Mouse (Mus musculus) bone marrow, adult 2 months (tissue): ENCODE measurements around the gene Snx32. TPM values are rescaled to one million over a fixed set of nuclear protein-coding genes. Genes with fewer than 3 reads are reported as not detected.

ENCODE experiments used
- H3K27ac ChIP-seq: fragments of 200-500 bp; 2 replicates; pipeline ENCODE4 v1.5.1; 2012; ENCODE audit warnings: low read depth, mild to moderate bottlenecking, control low read depth, inconsistent platforms, low read length; ENCODE audit not compliant: control insufficient read depth, poor library complexity, insufficient read depth
- H3K4me1 ChIP-seq: fragments of 200-500 bp; 2 replicates; pipeline ENCODE4 v1.6.1; 2011; ENCODE audit warnings: low read length; ENCODE audit not compliant: control insufficient read depth, insufficient read depth
- H3K4me3 ChIP-seq: fragments of 200-500 bp; replicated peaks from 2 replicates; pipeline ENCODE3; 2011; ENCODE audit warnings: mild to moderate bottlenecking, low read depth, low read length, control low read depth; ENCODE audit not compliant: control insufficient read depth
- CTCF ChIP-seq: fragments of 200-500 bp; IDR thresholded peaks from 2 replicates; pipeline ENCODE4 v1.5.1; 2011; ENCODE audit warnings: low read length, control low read depth; ENCODE audit not compliant: control insufficient read depth, insufficient read depth
- POLR2A ChIP-seq: fragments of 200-500 bp; IDR thresholded peaks from 2 replicates; pipeline ENCODE4 v1.6.1; 2011; ENCODE audit warnings: low read depth, mild to moderate bottlenecking, control low read depth, low read length, borderline replicate concordance; ENCODE audit not compliant: control insufficient read depth
- WGBS: fragments of 180-500 bp; shearing (Covaris S2); methylation state at CpG from one replicate; pipeline ENCODE4 v1.1.7; 2018; 5-methylcytosine and 5-hydroxymethylcytosine counted together
- polyA plus RNA-seq: library from polyadenylated mRNA; stranded (reverse); fragments of >200 nt; gene quantifications from 2 replicates; pipeline ENCODE4 v1.2.4, GENCODE M21; 2011; ENCODE audit warnings: low replicate concordance; ENCODE audit not compliant: missing spikeins, insufficient read depth, insufficient read length

The Snx32 gene
- polyA plus RNA-seq, 1 experiment = 32.5 TPM

DNA sequence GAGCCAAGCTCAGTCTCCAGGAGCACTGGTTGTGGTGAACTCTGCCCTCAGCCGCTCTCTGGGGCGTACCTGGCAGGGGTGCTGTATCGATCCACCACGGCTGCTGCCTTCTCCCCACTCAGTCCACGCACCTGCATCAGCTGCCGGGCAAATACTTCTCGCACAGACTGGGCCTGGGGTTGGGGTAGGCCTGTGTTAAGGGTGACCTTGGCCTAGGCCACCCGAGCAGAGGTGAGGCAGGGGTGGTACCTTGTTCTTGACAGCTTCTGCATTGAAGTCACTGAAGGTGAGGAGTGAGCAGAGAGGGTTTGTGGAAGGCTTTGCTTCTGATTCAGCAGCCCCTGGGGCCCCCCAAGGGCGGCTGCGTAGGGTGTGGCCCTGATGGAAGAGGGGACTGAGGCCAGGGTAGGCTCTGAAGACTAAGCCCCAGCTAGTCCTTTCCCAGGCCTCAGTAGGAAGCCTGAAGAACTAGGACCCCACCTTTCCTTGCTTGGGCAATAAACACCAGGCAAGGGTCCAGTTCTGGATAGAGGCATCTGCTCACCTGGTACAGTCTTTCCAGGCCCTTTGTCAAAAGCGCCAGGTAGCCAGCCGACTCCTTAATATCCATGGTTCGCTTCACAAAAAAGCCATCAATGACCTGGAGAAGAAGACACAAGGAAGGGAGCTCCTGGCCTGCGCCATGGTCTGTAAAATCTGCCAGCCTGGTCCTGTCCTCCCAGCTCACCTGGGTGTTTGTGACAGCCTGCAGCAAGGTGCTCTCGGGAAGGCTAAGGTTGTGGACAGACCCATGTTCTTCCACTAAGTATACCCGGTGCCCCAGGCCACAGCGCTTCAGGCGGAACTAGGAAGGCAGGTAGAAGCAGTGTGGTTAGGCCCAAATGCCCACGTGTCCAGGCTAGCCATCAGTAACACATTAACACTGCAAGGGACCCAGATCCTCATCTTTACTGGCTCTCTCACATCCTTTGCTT lies 26.7 kb downstream of the Snx32 start:
- TF ChIP-seq CTCF (no peak), POLR2A (no peak)
- Histone ChIP-seq H3K27ac (no peak overlapping the region), H3K4me3 (no peak overlapping the region), H3K4me1 (peaks cover 2% of the 10 kb centered on the region; the same call in 1 of the 2 replicates)
- 90% methylated on average over 19 of the region's 19 CpGs for WGBS

DNA sequence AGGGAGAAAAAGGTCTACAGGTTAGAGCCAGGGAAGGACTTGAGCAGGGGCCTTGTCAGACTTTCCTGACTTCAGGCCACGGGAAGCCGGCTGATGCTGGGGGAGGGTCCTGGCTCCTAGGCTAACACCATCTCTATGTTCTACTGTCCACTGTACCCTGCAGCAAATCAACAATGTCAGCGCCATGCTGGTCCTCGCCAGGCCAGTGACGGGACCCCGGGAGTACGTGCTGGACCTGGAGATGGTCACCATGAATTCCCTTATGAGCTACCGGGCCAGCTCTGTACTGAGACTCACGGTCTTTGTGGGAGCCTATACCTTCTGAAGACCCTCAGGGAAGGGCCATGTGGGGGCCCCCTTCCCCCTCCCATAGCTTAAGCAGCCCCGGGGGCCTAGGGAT lies 28.9 kb downstream of the Snx32 start:
- TF ChIP-seq CTCF (no peak), POLR2A (no peak)
- no peak overlapping the region for H3K27ac ChIP-seq
- no peaks in the 10 kb centered on the region for H3K4me1 ChIP-seq
- 80% methylated on average over 10 of the region's 10 CpGs for WGBS
- H3K4me3 ChIP-seq = no peak overlapping the region

DNA sequence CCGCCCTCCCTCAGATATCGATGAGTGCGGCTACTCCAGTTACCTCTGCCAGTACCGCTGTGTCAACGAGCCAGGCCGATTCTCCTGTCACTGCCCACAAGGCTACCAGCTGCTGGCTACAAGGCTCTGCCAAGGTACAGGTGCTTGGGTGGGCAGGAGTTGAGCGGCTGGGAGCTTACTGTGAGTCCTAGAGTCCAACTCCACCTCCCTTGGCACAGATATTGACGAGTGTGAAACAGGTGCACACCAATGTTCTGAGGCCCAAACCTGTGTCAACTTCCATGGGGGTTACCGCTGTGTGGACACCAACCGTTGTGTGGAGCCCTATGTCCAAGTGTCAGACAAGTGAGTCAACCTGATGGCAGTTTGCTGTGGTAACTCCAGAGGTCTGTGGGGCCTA lies 30.3 kb downstream of the Snx32 start:
- 84% methylated on average over 10 of the region's 10 CpGs for WGBS
- TF ChIP-seq CTCF (no peak), POLR2A (no peak)
- no peak overlapping the region for H3K27ac ChIP-seq
- no peak overlapping the region for H3K4me3 ChIP-seq
- H3K4me1 ChIP-seq = no peaks in the 10 kb centered on the region

DNA sequence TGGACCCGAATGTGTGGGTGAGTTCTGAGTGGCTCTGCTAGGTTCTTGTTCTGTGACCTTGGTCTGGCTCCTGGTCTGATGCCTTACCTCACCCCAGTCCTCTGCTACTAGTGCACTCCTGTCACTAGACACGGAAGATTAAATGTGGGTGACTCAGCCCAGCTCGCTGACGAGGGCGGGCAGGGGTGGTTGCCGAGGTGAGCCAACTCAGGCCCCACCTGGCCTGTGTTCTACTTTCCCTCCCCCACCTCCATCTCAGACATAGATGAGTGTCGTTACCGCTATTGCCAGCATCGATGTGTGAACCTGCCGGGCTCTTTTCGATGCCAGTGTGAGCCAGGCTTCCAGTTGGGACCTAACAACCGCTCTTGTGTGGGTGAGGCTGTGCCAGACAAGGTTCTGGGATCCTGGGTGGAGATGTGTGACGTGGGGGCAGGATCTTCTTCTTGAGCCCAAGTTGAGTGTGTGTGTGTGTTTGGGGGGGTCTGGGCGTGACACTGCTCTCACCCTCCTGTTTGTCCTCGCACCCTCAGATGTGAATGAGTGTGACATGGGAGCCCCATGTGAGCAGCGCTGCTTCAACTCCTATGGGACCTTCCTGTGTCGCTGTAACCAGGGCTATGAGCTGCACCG lies 32.6 kb downstream of the Snx32 start:
- no peak overlapping the region for H3K27ac ChIP-seq
- 82% methylated on average over 18 of the region's 18 CpGs for WGBS
- TF ChIP-seq CTCF (no peak), POLR2A (no peak)

DNA sequence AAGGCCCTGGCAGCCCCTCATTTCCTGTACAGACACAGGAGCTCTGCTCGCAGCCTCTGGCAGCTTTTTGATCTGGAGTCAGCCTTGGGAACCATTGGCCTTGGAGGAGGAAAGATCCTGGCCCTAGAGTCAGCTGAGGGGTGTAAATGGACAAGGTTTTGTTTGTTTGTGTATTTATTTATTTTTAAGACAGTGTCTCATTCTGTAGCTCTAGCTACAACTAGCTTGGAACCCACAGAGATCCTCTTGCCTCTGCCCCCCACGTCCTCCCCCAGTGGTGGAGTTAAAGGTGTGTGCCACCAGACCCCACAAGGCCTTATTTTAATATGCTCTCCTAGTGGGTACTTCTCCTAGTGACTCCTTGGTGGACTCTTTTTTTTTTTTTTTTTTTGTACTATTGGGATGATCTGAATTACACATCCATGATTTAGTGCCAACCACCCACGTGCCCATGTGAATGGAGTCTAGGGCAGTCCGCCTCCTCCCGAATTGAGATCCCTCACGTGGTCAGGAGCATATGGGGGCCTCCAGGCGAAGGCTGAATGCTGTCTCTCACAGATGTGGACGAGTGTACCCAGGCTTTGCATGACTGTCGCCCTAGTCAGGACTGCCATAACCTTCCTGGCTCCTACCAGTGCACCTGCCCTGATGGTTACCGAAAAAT lies 33.2 kb downstream of the Snx32 start:
- WGBS = 80% methylated on average over 10 of the region's 10 CpGs
- TF ChIP-seq CTCF = no peak
- no peak for TF ChIP-seq POLR2A
- no peak overlapping the region for H3K4me3 ChIP-seq

More for the DNA sequence above, 32.6 kb downstream of the Snx32 start:
- Histone ChIP-seq H3K4me1 (no peaks in the 10 kb centered on the region), H3K4me3 (no peak overlapping the region)

DNA sequence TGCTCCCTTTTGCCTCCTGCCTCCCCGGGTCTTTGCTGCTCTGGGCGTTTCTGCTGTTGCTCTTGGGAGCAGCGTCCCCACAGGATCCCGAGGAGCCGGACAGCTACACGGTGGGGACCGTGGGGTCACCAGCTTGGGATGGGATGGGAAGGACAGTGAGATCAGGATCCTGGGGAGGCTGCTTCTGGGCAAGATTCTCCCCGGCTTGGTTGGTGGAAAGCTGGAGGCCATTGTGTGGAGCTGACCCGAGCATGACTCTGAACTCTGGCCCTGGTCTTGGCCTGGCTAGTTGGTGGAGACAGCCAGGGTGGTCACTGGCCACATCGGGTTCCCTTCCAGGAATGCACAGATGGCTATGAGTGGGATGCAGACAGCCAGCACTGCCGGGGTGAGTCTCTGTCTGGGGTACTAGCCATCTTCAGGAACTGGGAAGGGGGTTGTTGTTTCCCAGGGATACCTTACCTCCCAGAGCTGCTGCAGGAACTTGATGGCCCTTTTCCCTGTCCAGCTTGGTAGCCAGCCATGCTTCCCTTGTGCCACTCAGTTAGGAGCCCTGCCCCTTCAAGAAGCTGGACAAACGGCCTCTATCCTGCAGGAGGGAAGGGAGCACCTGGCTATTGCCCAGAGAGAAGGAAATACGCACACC lies 35.1 kb downstream of the Snx32 start:
- Histone ChIP-seq H3K4me1 (no peaks in the 10 kb centered on the region), H3K27ac (no peak overlapping the region), H3K4me3 (no peak overlapping the region)
- WGBS = 68% methylated on average over 13 of the region's 13 CpGs
- no peak for TF ChIP-seq CTCF
- no peak for TF ChIP-seq POLR2A

More for the DNA sequence above, 33.2 kb downstream of the Snx32 start:
- H3K4me1 ChIP-seq = no peaks in the 10 kb centered on the region
- H3K27ac ChIP-seq = no peak overlapping the region

DNA sequence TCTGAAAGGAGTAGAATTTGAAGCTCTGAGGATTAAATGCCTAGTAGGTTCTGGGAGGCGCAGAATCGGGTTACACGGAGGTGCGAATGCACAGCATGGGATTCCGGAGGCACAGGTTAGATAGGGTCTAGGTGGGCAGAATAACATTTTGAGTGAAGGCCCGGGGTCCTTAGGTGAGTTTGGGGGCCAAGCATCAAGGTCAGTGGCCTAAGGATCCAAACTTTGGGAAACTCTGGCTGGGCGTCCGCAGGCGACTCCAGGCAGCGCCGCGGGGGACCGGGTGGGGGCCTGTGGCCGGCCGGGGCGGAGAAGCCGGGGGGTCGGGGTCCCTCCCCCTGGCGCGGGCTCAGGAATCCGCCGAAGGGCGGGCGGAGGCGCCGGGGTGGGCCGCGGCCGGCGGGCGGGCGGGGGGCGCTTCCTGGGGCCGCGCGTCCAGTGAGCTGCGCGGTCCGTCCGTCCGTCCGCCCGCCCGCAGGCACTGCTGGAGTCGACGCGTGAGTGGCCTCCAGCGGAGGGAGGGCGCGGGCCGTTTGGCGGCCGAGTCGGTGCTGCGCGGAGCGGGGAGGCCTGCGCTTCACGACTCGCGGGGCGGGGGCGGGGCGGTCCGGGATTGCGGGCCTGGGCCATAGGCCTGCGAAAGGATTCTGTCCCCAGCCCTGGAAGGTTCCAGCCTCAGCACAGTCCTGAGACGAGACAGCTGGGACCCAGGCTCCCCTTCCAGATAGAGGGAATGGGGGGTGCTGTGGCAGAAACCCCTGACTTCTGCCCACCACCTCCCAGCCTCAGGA lies 35.9 kb downstream of the Snx32 start:
- Histone ChIP-seq H3K27ac (no peak overlapping the region), H3K4me1 (no peaks in the 10 kb centered on the region), H3K4me3 (no peak overlapping the region)
- 3% methylated on average over 68 of the region's 68 CpGs for WGBS
- TF ChIP-seq POLR2A = no peak
- TF ChIP-seq CTCF = no peak
